Mouse (Mus musculus) erythroid progenitor cell, adult 5-6 weeks (primary cell): ENCODE measurements around the gene Pfkl. TPM values are rescaled to one million over a fixed set of nuclear protein-coding genes. Genes with fewer than 3 reads are reported as not detected.
A peak's percentile ranks its signal among the peaks of the same experiment; 100 is the strongest.
"Not testable (repeated sequence)": the region's sequence is repeated elsewhere in the genome, so short reads cannot be mapped to it uniquely, and the experiment has no call there.

Experiments used
- ATAC-seq: replicated peaks from 2 replicates; pipeline ENCODE4 v1.8.0; 2016; ENCODE audit warnings: moderate number of reproducible peaks, mild to moderate bottlenecking, moderate TSS enrichment, inconsistent platforms; ENCODE audit not compliant: poor library complexity, low FRiP score, severe bottlenecking
- total RNA-seq, 2 experiments: library from RNA; stranded (forward) in 1 of 2; stranded (reverse) in 1 of 2; fragments of 150-400 nt in 1 of 2; fragments of 186-747, 209-891 nt in 1 of 2; gene quantifications; 2 replicates each; pipeline versions ENCODE4 v1.2.3 to v1.2.4; 2015 to 2017; ENCODE audit warnings: low replicate concordance in 2 of 2

Gene Pfkl
- total RNA-seq (2015; ENCODE audit: low replicate concordance) (0.42 and 1.8 TPM in 2 replicates), total RNA-seq (2017; ENCODE audit: low replicate concordance) (9.2 and 9.8 TPM in 2 replicates)

GRCm38 (mm10) chr10:78009945-78010293 lies at the start of gene Pfkl:
Gene Pfkl (minus strand): TSS chr10:78010083.
- ATAC-seq = peak; percentile 23

- no peak for ATAC-seq
These were observed 47.2 kb upstream of the Pfkl start for GRCm38 (mm10) chr10:78057056-78057455.

GRCm38 (mm10) chr10:78054633-78055565 lies 45.0 kb upstream of the Pfkl start:
- ATAC-seq = no peak

- ATAC-seq = no peak
These were observed 39.7 kb upstream of the Pfkl start for GRCm38 (mm10) chr10:78049519-78050035.

GRCm38 (mm10) chr10:78048061-78048730 lies 38.3 kb upstream of the Pfkl start:
- ATAC-seq = no peak

- ATAC-seq = no peak
These were observed 36.5 kb upstream of the Pfkl start for GRCm38 (mm10) chr10:78046388-78046787.

- ATAC-seq = no peak
These were observed 34.6 kb upstream of the Pfkl start for GRCm38 (mm10) chr10:78044531-78044930.

GRCm38 (mm10) chr10:78043406-78043836 lies 33.5 kb upstream of the Pfkl start, which contains the start of gene Aire:
Gene Aire (minus strand): TSS chr10:78043610.
- ATAC-seq = peak; percentile 12; the same call in 1 of the 2 replicates

GRCm38 (mm10) chr10:78042697-78043405 lies 33.0 kb upstream of the Pfkl start:
- 0 out of 2 replicates have a peak, but pooled peaks have one; percentile 13 for ATAC-seq

- ATAC-seq = no peak
These were observed 32.2 kb upstream of the Pfkl start for GRCm38 (mm10) chr10:78042096-78042495.

- no peak for ATAC-seq
These were observed 31.8 kb upstream of the Pfkl start, which contains the start of gene Dnmt3l for GRCm38 (mm10) chr10:78041647-78042046. Gene Dnmt3l (plus strand): TSS chr10:78041947.

GRCm38 (mm10) chr10:78037139-78037538 lies 27.3 kb upstream of the Pfkl start:
- ATAC-seq = no peak

GRCm38 (mm10) chr10:78031987-78032386 lies 22.1 kb upstream of the Pfkl start:
- ATAC-seq = no peak

GRCm38 (mm10) chr10:78029080-78029479 lies 19.2 kb upstream of the Pfkl start:
- ATAC-seq = no peak

- peak; percentile 79 for ATAC-seq
These were observed 18.2 kb upstream of the Pfkl start for GRCm38 (mm10) chr10:78028129-78028528.

GRCm38 (mm10) chr10:78025453-78025852 lies 15.6 kb upstream of the Pfkl start:
- not testable (repeated sequence) for ATAC-seq

GRCm38 (mm10) chr10:78019984-78020383 lies 10.1 kb upstream of the Pfkl start:
- ATAC-seq = not testable (repeated sequence)

GRCm38 (mm10) chr10:78019291-78019690 lies 9.4 kb upstream of the Pfkl start:
- no peak for ATAC-seq

GRCm38 (mm10) chr10:78018797-78019203 lies 8.9 kb upstream of the Pfkl start:
- peak; percentile 95 for ATAC-seq

GRCm38 (mm10) chr10:78016366-78016765 lies 6.5 kb upstream of the Pfkl start:
- ATAC-seq = no peak
